Mouse (Mus musculus) stomach, embryonic 14.5 days (tissue): ENCODE results near the gene Ptcd2. TPM values are rescaled to one million over a fixed set of nuclear protein-coding genes. Genes with fewer than 3 reads are reported as not detected.

Experiments
- ATAC-seq: fragments of 200-750 bp; cut with Nextera tagmentation; 2 replicates; pipeline ENCODE4 v1.8.0; 2017; ENCODE audit warnings: low read depth, moderate TSS enrichment; ENCODE audit not compliant: insufficient number of reproducible peaks, insufficient read depth, low FRiP score
- H3K27ac ChIP-seq: fragments of 300-500 bp; sonication (generic); 2 replicates; pipeline ENCODE4 v1.5.1; 2014; ENCODE audit warnings: mild to moderate bottlenecking, low read length, moderate library complexity, mixed read lengths
- H3K27me3 ChIP-seq: fragments of 300-500 bp; sonication (generic); 2 replicates; pipeline ENCODE4 v1.6.1; 2014; ENCODE audit warnings: low read length, control low read depth, mixed read lengths; ENCODE audit not compliant: control insufficient read depth, insufficient read depth
- H3K36me3 ChIP-seq: fragments of 300-500 bp; sonication (generic); 2 replicates; pipeline ENCODE4 v1.6.1; 2014; ENCODE audit warnings: mild to moderate bottlenecking, control low read depth, low read length, moderate library complexity, mixed read lengths; ENCODE audit not compliant: control insufficient read depth, insufficient read depth
- H3K4me1 ChIP-seq: fragments of 300-500 bp; sonication (generic); 2 replicates; pipeline ENCODE4 v1.6.1; 2014; ENCODE audit warnings: low read length, control low read depth, mixed read lengths; ENCODE audit not compliant: control insufficient read depth, insufficient read depth
- H3K4me2 ChIP-seq: fragments of 300-500 bp; sonication (generic); replicated peaks from 2 replicates; pipeline ENCODE4 v1.6.1; 2014; ENCODE audit warnings: low read depth, low read length, control low read depth
- H3K4me3 ChIP-seq: fragments of 300-500 bp; sonication (generic); 2 replicates; pipeline ENCODE4 v1.5.1; 2014; ENCODE audit warnings: low read depth, low read length, control low read depth
- H3K9ac ChIP-seq: fragments of 300-500 bp; sonication (generic); replicated peaks from 2 replicates; pipeline ENCODE4 v1.6.1; 2014; ENCODE audit warnings: low read depth, mild to moderate bottlenecking, control low read depth, low read length, moderate library complexity, mixed read lengths
- H3K9me3 ChIP-seq: fragments of 300-500 bp; sonication (generic); 2 replicates; pipeline ENCODE4 v1.6.1; 2016; ENCODE audit warnings: low read depth, low read length, control low read depth; ENCODE audit not compliant: control insufficient read depth
- WGBS: fragments of 180-500 bp; shearing (Covaris S2); extraction: QIAGEN DNeasy Blood & Tissue Kit; methylation state at CpG from one replicate; pipeline ENCODE4 v1.1.7; 2014; 5-methylcytosine and 5-hydroxymethylcytosine counted together
- polyA plus RNA-seq: library from polyadenylated mRNA; unstranded; fragments of >200 nt; fragmentation: Nextera tagmentation; extraction: Ambion mirVana; gene quantifications from 2 replicates; pipeline ENCODE4 v1.2.1, GENCODE M21; 2014

The Ptcd2 gene
- polyA plus RNA-seq, 1 experiment from 2014 or later: 44.7 TPM

DNA sequence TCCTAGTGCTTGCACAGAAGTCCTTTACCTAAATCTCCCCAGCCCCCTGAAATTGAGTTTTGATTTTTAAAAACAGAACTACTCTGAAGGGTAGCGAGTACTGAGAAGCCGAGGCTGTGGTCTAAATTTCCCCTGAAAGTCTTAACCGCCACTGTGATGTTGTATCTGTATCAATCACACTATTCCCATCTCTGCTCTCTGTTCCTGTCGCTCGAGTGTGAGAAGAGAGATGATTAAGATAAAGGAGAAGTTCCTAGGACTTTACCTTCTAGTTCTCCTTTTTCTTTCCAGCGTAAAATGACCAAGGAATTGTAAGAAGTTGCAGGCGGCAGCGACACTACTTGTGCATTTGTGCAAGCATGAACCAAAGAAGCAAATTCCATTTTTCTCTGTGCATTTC is 38.3 kb downstream of the Ptcd2 start:
- H3K27ac ChIP-seq: no peak overlapping the region
- no peak overlapping the region for H3K4me3 ChIP-seq
- H3K27me3 ChIP-seq: no peaks in the 10 kb centered on the region
- WGBS: 76% methylated on average over 8 of the region's 8 CpGs
- no peaks in the 10 kb centered on the region for H3K9me3 ChIP-seq
- H3K36me3 ChIP-seq: no peaks in the 10 kb centered on the region
- H3K4me2 ChIP-seq: no peak overlapping the region
- no peak for ATAC-seq
- H3K9ac ChIP-seq: no peak overlapping the region
- 0 out of 2 replicates have a peak, but pooled peaks cover 4% of the 10 kb centered on the region for H3K4me1 ChIP-seq

DNA sequence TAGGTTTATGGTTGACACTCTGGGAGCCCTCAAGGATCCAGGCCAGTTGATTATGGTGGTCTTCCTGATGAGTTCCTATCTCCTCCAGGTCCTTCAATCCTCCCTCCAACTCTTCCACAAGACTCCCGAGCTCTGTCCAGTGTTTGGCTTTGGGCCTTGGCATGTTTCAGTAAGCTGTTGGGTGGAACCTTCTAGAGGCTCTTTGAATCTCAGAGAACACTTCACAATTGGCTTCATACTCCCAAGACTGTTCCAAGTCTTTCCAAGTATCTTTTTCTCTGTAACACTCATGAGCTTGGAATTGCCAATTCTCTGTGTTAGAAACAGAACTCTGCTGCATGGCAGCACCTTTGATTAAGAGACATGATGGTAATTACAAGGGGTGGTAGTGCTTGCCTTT is 39.3 kb downstream of the Ptcd2 start:
- 77% methylated on average over 1 of the region's 1 CpGs for WGBS
- Histone ChIP-seq H3K27ac (no peak overlapping the region), H3K27me3 (no peaks in the 10 kb centered on the region), H3K4me1 (0 out of 2 replicates have a peak, but pooled peaks cover 4% of the 10 kb centered on the region), H3K9me3 (no peaks in the 10 kb centered on the region), H3K4me2 (no peak overlapping the region), H3K9ac (no peak overlapping the region), H3K4me3 (no peak overlapping the region), H3K36me3 (no peaks in the 10 kb centered on the region)
- no peak for ATAC-seq

DNA sequence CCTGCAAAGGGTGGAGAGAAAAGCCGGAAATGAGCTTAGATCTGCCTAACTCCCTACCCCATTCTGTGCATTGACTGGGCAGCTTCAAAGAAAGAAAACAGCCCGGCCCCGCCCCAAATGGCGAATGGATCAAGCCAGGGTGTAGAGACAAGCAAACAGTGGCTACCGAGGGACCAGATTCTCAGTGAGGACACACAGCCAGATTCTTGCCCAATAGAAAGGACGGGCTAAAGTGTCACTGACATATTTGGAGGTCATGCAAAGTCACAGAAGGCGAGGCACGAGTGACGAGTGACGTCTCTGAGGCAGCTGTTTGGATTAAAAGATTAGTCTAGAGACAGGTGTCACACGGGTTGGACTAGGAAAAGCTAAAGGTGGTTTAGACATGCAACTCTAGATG is 40.1 kb downstream of the Ptcd2 start:
- H3K9me3 ChIP-seq: no peaks in the 10 kb centered on the region
- no peaks in the 10 kb centered on the region for H3K36me3 ChIP-seq
- H3K4me3 ChIP-seq: no peak overlapping the region
- no peak overlapping the region for H3K4me2 ChIP-seq
- no peaks in the 10 kb centered on the region for H3K27me3 ChIP-seq
- no peak overlapping the region for H3K27ac ChIP-seq
- no peak for ATAC-seq
- no peak overlapping the region for H3K9ac ChIP-seq
- 0 out of 2 replicates have a peak, but pooled peaks cover 4% of the 10 kb centered on the region for H3K4me1 ChIP-seq
- WGBS: 49% methylated on average over 11 of the region's 11 CpGs

- H3K27ac ChIP-seq: no peak overlapping the region
- no peak overlapping the region for H3K4me3 ChIP-seq
- no peak for ATAC-seq
- no peaks in the 10 kb centered on the region for H3K27me3 ChIP-seq
- no peak overlapping the region for H3K4me2 ChIP-seq
- no peaks in the 10 kb centered on the region for H3K36me3 ChIP-seq
- H3K9me3 ChIP-seq: no peaks in the 10 kb centered on the region
- 42% methylated on average over 5 of the region's 5 CpGs for WGBS
- no peak overlapping the region for H3K9ac ChIP-seq
- 0 out of 2 replicates have a peak, but pooled peaks cover 4% of the 10 kb centered on the region for H3K4me1 ChIP-seq
Observed at GRCm38 (mm10) chr13:99303846-99304245, 40.7 kb downstream of the Ptcd2 start.

DNA sequence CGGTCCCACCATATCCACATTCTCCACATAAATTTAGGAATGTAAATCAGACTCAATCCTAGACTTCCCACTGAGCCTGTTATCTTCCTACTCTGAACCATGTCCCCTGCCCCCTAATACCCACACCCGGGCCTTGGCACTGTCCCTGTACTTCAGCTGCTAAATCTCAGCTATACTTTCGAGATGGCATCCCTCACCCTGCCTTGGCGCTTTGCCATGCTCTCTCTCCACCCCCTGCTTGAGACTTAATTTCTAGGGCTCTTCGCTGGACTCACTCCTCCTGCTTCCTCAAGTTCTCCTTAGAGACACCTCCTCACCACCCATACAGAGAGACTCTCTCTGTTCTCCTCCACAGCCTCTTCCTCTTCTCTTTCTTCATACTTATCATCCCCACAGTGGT is 44.6 kb downstream of the Ptcd2 start:
- H3K9ac ChIP-seq: no peak overlapping the region

GRCm38 (mm10) chr13:99294176-99294575 is 50.3 kb downstream of the Ptcd2 start:
- no peaks in the 10 kb centered on the region for H3K9me3 ChIP-seq
- H3K4me2 ChIP-seq: no peak overlapping the region
- 91% methylated on average over 13 of the region's 13 CpGs for WGBS
- no peak overlapping the region for H3K9ac ChIP-seq
- no peaks in the 10 kb centered on the region for H3K4me1 ChIP-seq
- no peaks in the 10 kb centered on the region for H3K36me3 ChIP-seq
- no peak for ATAC-seq
- H3K27ac ChIP-seq: no peak overlapping the region
- no peak overlapping the region for H3K4me3 ChIP-seq
- H3K27me3 ChIP-seq: no peaks in the 10 kb centered on the region

More for the DNA sequence above, 44.6 kb downstream of the Ptcd2 start:
- no peak overlapping the region for H3K27ac ChIP-seq
- no peaks in the 10 kb centered on the region for H3K36me3 ChIP-seq
- H3K9me3 ChIP-seq: no peaks in the 10 kb centered on the region
- H3K4me2 ChIP-seq: no peak overlapping the region
- ATAC-seq: no peak
- WGBS: 76% methylated on average over 5 of the region's 5 CpGs
- H3K27me3 ChIP-seq: no peaks in the 10 kb centered on the region
- 0 out of 2 replicates have a peak, but pooled peaks cover 4% of the 10 kb centered on the region for H3K4me1 ChIP-seq
- H3K4me3 ChIP-seq: no peak overlapping the region

DNA sequence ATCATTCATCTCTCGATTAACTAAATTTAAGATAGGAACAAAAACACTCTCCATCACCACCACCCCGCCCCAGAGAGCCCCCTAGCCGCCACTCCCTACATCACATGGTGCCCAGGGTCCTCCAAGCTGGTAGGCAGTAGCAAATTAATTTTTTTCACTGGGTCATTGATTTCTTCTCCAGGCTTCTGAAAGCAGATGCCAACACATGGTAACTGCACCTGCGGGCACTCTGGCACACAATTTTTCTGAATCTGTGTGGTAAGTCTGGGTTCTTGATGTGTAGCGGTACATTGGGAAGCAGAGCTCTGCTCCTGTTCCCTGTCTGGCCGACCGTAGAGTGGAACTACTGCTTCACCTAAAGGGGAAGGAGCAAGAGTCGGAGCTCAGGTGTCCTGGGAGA is 53.7 kb downstream of the Ptcd2 start:
- Histone ChIP-seq H3K27ac (no peak overlapping the region), H3K27me3 (no peaks in the 10 kb centered on the region), H3K4me2 (no peak overlapping the region), H3K36me3 (no peaks in the 10 kb centered on the region), H3K4me3 (no peak overlapping the region), H3K4me1 (no peaks in the 10 kb centered on the region), H3K9me3 (no peaks in the 10 kb centered on the region), H3K9ac (no peak overlapping the region)
- 84% methylated on average over 8 of the region's 8 CpGs for WGBS
- no peak for ATAC-seq

- no peak for ATAC-seq
- Histone ChIP-seq H3K4me1 (no peaks in the 10 kb centered on the region), H3K4me2 (no peak overlapping the region), H3K27me3 (no peaks in the 10 kb centered on the region), H3K4me3 (no peak overlapping the region), H3K36me3 (no peaks in the 10 kb centered on the region), H3K9me3 (no peaks in the 10 kb centered on the region), H3K27ac (no peak overlapping the region), H3K9ac (no peak overlapping the region)
- WGBS: 85% methylated on average over 9 of the region's 9 CpGs
Observed at GRCm38 (mm10) chr13:99287786-99288185, 56.7 kb downstream of the Ptcd2 start.

- ATAC-seq: no peak
- H3K27ac ChIP-seq: no peak overlapping the region
- no peak overlapping the region for H3K4me3 ChIP-seq
- no peak overlapping the region for H3K9ac ChIP-seq
- WGBS: 91% methylated on average over 4 of the region's 4 CpGs
- no peaks in the 10 kb centered on the region for H3K4me1 ChIP-seq
- H3K4me2 ChIP-seq: no peak overlapping the region
- H3K9me3 ChIP-seq: no peaks in the 10 kb centered on the region
- no peaks in the 10 kb centered on the region for H3K36me3 ChIP-seq
- H3K27me3 ChIP-seq: no peaks in the 10 kb centered on the region
Observed at GRCm38 (mm10) chr13:99287207-99287606, 57.3 kb downstream of the Ptcd2 start.
